Mouse (Mus musculus) WW6 (cell line): ENCODE measurements around the gene Slc35f4.

Source experiments
- DNase-seq: peaks from one replicate; pipeline ENCODE4 v3.0.0-alpha.2; 2013; ENCODE audit warnings: low read depth, low spot score

The Slc35f4 gene

GRCm38 (mm10) chr14:49348164-49348896, 177.5 kb downstream of the Slc35f4 start:
- DNase-seq, result no peak

DNA sequence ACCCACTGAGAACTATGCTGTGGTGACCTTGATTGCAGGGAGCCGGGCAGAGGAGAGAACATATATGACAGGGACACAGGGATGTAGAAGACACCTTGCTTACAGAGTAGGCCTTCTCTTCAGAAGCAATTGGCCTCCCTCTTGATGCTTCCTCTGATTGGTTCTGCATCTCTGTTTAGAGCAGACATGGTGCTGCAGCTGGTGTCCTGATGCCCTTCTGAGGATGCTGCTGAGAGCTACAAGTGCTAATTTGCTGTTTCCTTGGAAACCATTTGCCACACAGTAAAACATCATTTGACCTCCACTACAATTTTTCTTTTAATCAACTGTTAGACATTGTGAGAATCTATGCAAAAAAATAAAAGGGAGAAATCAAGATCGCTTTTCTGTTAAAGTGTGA, 180.0 kb downstream of the Slc35f4 start:
- no peak for DNase-seq

GRCm38 (mm10) chr14:49337011-49337410, 188.8 kb downstream of the Slc35f4 start:
- DNase-seq, result no peak

DNA sequence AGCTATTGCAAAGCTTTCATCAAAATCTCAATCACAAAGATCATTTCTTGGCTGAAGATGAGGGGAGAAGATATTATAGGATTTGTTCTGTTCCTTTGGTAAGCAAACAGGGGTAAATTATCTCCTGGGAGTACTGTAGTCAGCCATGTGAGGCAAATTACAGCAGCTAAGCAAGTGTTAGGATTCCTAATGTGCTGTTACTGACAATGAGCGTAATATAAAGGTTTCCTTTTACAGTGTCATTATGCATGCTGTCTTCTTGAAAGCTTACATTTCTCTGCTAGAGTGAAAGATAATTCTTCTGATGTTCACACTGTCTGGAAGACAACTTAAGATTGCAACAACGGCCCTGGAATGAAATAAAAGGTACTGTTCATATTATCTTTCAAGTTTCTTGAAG, 192.0 kb downstream of the Slc35f4 start:
- no peak for DNase-seq

GRCm38 (mm10) chr14:49316493-49316894, 209.4 kb downstream of the Slc35f4 start:
- no peak for DNase-seq

GRCm38 (mm10) chr14:49313981-49314380, 211.9 kb downstream of the Slc35f4 start:
- DNase-seq, result no peak

DNA sequence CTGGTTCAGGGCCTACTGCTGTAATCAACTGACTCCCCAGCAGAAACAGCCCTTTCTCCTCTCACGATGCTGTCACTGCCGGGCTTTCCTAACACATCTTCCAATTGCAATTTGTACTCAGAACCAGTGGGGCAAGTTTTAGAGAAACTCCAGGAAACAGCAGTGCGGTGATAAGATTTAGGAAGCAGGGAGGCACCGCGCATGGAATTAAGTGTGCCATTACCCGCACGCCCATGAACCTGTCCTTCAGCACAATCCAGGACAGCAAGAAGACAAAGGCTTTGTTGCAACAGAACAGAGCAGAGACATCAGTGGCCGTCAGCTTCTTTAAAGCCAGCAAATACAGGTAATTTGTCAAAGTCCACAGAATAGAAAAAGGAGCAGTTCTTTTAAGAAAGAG, 212.5 kb downstream of the Slc35f4 start:
- no peak for DNase-seq

DNA sequence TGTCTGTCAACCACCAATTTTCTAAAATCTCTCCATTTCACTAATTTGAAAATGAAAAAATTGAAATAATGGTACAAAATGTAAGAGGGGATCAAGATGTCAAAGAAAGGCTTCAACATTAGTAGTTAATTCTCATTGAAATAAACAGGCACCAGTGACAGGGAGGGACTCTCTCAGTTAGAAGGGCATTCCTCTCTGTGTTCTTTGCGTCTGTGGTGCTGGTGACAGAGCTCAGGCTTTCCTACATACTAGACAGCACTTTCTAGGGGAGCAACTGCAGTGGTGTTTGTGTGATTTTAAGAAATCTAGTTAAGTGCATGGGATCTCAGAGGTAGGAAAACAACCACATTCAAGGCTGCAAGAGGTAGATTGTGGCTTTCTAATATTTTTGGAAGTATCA, 214.3 kb downstream of the Slc35f4 start:
- DNase-seq, result no peak

DNA sequence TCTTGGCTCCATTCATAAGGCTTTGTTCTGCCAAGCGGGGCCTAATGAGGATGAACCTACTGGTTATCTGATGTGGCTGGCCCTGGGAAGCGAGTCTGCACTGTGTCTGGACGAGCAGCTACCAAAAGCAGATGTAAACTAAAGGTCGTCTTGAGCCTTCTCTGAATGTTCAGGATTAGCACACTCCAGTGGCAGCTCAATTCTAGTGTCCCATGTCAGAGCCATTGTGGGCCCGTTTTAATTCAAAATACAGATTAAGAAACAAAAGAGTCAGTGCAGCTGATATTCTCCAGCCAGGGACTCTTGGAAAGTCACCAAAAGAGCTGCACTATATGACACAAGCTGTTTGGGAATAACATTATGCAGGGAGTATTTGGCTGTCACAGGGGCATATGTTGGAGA, 214.8 kb downstream of the Slc35f4 start:
- no peak for DNase-seq

- no peak for DNase-seq
These were observed 216.2 kb downstream of the Slc35f4 start for GRCm38 (mm10) chr14:49309670-49310069.

GRCm38 (mm10) chr14:49308591-49308990, 217.3 kb downstream of the Slc35f4 start:
- no peak for DNase-seq

DNA sequence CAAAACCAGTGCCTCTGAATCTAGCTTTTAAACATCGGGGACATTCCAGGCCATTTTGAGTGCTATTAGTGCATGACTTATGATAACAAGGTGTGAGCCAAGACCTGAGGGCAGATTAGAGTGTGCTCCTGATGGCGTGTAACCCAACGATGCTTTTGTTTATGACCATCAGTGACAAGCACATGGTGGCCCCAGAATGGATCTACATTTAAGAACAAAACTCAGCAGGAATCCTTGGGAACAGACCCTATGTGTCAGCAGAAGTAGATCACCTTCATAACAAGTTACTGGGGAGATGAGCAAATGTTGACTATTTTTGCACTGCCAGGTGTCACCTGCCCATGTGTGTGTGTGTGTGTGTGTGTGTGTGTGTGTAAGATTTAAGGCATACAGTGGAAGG, 218.0 kb downstream of the Slc35f4 start:
- DNase-seq, result no peak

GRCm38 (mm10) chr14:49305534-49306409, 220.1 kb downstream of the Slc35f4 start:
- DNase-seq, result no peak

- DNase-seq, result no peak
These were observed 223.5 kb downstream of the Slc35f4 start for GRCm38 (mm10) chr14:49302271-49302857.

DNA sequence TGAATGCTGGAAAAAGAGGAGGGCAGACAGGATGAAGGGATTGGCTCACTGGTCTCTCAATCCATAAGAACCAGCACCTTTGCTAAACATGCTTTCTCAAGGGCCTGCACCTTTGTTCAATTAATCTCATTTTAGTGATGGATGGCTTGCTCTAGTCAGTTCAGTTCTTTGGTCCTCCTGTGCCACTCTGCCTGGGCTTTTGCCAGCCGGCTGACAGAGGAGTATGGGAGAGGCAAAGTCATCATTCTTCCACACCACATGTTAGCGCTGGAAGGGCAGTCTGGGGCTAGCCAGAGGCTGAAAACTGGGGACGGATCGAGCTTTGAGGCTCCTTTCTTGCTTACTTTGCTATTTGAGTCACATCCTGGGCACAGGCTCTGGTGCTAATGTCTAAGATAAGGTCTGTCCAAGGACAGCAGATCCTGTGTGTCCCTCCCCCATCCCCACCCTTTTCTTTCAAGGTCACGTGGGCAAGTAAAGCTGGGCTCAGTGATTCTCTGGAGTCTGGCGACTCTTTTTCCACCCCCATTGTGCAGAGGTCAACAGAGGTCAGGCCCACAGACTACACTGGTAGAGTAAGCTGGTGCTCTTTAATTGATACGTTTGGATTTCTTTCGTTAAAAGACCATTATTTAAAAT, 224.7 kb downstream of the Slc35f4 start:
- DNase-seq, result no peak

DNA sequence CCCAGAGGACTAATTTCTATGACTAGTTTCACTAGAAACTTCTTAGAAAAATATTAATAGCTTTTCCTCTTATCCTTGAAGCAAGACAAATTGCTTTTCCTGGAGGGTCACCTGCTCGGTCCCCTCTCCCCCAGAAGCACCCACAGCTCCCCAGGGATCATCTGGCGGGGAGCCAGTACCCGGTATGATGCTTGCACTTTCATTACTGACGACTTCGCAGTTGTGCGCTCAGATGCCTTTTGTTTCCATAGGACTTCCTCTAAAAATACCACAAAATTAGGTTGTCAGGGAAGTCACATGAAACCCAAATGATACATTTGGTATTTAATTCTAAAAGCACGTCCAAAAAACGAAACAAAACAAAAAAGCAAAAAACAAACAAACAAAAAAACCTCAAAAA, 225.5 kb downstream of the Slc35f4 start:
- DNase-seq, result no peak

GRCm38 (mm10) chr14:49293802-49294449, 231.9 kb downstream of the Slc35f4 start:
- no peak for DNase-seq

- no peak for DNase-seq
These were observed 235.7 kb downstream of the Slc35f4 start for GRCm38 (mm10) chr14:49290029-49290745.

DNA sequence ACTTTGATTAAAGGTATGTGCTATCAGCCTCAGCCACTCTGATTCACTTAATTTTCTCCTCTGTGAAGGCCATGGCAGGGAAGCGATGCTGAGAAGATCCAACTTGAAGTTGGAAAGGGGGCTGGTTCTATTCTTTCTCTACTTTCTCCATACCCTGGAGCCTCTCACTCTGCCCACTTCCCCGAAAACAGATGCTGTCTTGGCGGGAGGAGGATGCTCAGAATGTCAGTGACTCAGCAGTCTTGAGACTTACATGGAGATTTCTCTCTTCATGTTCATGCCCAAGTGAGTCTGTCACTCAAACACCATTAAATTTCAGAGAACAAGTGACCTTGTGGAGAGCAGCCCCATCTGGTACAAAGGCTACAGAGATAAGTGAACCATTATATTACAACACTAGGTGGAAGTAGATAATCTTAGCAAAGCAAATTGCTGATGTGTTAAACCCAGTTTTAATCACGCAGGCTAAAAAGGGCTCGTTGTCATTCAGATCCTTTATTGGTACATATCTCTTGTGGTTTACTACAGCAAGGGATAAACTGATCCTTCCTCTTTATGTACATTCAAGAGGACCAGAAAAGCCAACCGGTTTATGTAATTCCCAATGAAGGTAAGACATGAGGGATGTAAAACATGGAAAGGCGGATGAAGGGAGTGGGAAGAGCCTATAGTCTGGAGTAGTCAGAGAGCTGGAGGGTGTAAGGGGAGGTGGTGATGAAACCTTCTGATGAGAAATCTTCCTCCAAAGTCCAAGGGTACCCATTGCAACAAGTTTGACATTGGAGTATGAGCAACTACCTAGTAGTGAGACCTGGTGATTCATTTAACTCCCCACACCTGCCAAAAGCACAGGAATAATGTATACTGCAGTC, 241.8 kb downstream of the Slc35f4 start:
- DNase-seq, result no peak

DNA sequence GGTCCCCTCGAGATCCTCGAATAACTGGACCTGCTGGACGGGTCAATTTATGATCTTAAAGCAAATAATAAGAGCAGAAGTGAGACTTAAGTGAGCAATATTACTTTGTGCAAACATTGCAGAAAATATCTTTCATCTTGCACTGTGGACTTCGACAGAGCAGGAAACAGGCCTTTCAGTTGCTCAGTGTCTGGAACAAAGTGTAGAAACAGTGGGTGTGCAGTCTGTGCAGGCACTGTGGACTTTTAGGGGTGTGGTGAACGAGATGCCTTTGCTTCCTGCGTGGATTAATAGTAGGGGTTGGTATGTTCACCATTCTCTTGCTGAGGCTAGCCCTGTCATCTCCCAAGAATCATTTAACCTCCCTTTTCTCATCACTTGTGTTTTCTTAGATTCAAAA, 247.0 kb downstream of the Slc35f4 start:
- no peak for DNase-seq
